Mouse (Mus musculus) thymus, adult 2 months (tissue): Measurements from ENCODE around the gene Creb5. TPM values are rescaled to one million over a fixed set of nuclear protein-coding genes. Genes with fewer than 3 reads are reported as not detected.

ENCODE experiments used
- DNase-seq: peaks from one replicate; pipeline ENCODE4 v3.0.0; 2021
- H3K27ac ChIP-seq: fragments of 200-500 bp; 2 replicates; pipeline ENCODE4 v1.5.1; 2012; ENCODE audit warnings: low read length, control low read depth; ENCODE audit not compliant: control insufficient read depth, insufficient read depth
- H3K27me3 ChIP-seq: fragments of 200-500 bp; 2 replicates; pipeline ENCODE4 v1.6.1; 2012; ENCODE audit warnings: mild to moderate bottlenecking, low read length, moderate library complexity, mixed read lengths; ENCODE audit not compliant: control insufficient read depth, insufficient read depth
- H3K36me3 ChIP-seq: fragments of 200-500 bp; 2 replicates; pipeline ENCODE4 v1.6.1; 2012; ENCODE audit warnings: mild to moderate bottlenecking, low read length, moderate library complexity; ENCODE audit not compliant: control insufficient read depth, insufficient read depth
- H3K4me1 ChIP-seq: fragments of 200-500 bp; replicated peaks from 2 replicates; pipeline ENCODE4 v1.6.1; 2012; ENCODE audit warnings: low read length; ENCODE audit not compliant: control insufficient read depth, insufficient read depth
- H3K4me3 ChIP-seq: fragments of 200-500 bp; 2 replicates; pipeline ENCODE4 v1.5.1; 2012; ENCODE audit warnings: mild to moderate bottlenecking, low read length, control low read depth, moderate library complexity; ENCODE audit not compliant: control insufficient read depth, insufficient read depth
- CTCF ChIP-seq: fragments of 200-500 bp; IDR thresholded peaks from 2 replicates; pipeline ENCODE4 v1.5.1; 2012; ENCODE audit warnings: mild to moderate bottlenecking, control low read depth, low read length, moderate library complexity, borderline replicate concordance; ENCODE audit not compliant: control insufficient read depth, poor library complexity, insufficient read depth; ENCODE audit errors: extremely low read depth
- POLR2A ChIP-seq: fragments of 200-500 bp; IDR thresholded peaks from 2 replicates; pipeline ENCODE4 v1.6.1; 2012; ENCODE audit warnings: mild to moderate bottlenecking, low read length, control low read depth, moderate library complexity; ENCODE audit not compliant: control insufficient read depth, poor library complexity, insufficient read depth; ENCODE audit errors: extremely low read depth
- WGBS: fragments of 180-500 bp; shearing (Covaris S2); methylation state at CpG from one replicate; pipeline ENCODE4 v1.1.7; 2018; 5-methylcytosine and 5-hydroxymethylcytosine counted together
- polyA plus RNA-seq: library from polyadenylated mRNA; depleted of rRNA; stranded (reverse); fragments of >200 nt; gene quantifications from 2 replicates; pipeline ENCODE4 v1.2.3, GENCODE M21; 2012

Creb5 gene
- polyA plus RNA-seq, 1 experiment, result 0.96 TPM

DNA sequence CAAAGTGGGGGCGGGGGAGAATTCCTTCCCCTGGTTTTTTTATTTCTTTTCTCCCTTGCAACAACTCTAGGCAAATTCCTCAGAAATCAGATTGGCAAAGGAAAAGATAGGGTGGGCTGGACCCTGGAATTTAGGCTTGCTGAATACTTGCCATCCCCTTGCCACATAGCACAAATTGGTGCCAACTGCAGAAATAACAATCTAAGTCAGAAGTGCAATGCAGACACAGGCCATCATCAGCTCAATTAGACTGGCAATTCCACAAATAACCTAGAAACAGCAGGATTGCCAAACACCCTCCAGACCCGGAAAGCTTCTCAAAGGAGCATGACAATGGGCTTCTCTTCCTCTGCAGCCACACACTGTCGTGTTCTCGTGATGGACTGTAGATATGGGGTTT lies 15.4 kb upstream of the Creb5 start:
- WGBS, result 85% methylated on average over 4 of the region's 4 CpGs
- H3K4me3 ChIP-seq, result no peak overlapping the region
- TF ChIP-seq CTCF (no peak), POLR2A (no peak)
- no peaks in the 10 kb centered on the region for H3K4me1 ChIP-seq
- H3K27me3 ChIP-seq, result no peaks in the 10 kb centered on the region
- no peak for DNase-seq
- no peak overlapping the region for H3K27ac ChIP-seq
- no peaks in the 10 kb centered on the region for H3K36me3 ChIP-seq

DNA sequence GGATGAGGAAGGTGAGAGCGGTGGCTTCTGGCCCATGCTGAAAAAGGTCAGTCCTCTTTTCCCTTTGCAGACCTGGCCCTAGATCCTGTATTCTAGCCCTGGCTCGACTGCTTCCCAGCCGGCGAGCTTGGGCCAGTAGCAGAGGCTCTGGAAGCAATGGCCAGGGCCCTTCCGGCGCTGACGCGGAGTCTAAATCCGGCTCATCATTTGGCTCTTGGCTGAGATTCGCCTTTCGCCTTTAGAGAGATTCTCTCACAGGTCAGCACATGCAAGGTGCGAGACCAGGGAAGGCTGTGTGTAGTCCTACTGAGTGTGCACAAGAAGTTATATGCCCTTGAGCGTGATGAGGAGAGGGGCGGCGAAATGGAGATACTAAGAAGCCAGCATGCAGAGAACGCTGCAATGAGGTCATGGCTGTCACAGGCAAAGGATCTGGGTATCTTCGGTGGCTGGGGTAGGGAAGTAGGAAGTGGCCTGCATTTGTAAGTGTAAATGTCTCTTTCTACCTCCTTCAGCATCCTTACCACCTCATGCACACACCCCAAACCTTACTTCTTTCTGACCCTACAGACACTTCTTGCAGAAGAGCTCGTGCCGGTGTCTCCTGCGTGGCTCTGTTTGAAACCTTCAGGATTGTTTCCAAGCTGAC lies 557 bp upstream of the Creb5 start:
- 24% methylated on average over 20 of the region's 20 CpGs for WGBS
- DNase-seq, result no peak
- Histone ChIP-seq H3K36me3 (no peaks in the 10 kb centered on the region), H3K27me3 (peaks cover 26% of the 10 kb centered on the region), H3K27ac (no peak overlapping the region), H3K4me3 (peak overlapping the region; percentile 10), H3K4me1 (peaks cover 10% of the 10 kb centered on the region)
- no peak for TF ChIP-seq CTCF
- no peak for TF ChIP-seq POLR2A

DNA sequence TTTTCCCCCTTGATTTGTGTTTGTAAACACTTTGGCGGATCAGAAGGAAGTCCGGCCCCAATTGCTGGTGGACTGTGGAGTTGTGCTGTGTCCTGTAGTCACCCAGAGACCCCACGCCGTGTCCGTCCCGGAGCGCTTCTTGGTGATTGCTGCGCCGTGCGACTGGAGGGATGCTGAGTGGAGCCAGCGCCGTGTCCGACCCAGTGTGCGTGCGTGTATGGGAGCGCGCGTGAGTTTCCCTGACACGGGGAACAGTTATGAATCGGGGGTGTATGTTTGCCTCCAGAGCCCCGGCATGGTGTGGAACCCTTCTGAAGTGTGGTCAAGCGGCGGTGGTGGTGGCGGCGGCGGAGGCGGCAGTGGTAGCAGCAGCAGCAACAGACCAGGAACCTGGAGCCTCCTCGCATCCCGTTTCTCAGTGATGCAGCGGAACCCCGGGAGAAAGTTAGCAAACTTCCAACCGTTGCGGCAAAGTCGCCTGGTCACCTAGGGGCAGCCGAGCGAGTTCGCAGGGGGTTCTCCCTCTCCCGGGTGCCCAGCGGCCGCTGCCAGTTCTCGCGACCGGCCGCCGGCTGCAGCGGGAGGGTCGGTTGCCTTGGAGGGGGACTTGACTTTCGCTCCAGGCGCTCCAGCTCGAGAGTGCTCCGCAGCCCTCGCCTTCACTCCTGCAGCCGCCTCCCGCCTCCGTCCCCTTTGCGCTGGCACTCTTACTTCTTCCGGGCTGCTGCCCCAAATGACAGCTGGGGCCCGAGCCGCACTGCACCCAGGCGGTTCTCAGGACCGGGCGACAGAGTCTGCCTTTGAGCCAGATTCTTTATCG lies 702 bp downstream of the Creb5 start:
- Histone ChIP-seq H3K36me3 (no peaks in the 10 kb centered on the region), H3K4me1 (peaks cover 10% of the 10 kb centered on the region), H3K27me3 (peaks cover 26% of the 10 kb centered on the region), H3K27ac (no peak overlapping the region), H3K4me3 (peak overlapping the region; percentile 10)
- peak; percentile 16 for DNase-seq
- WGBS, result 1% methylated on average over 63 of the region's 63 CpGs
- TF ChIP-seq POLR2A, result no peak
- TF ChIP-seq CTCF, result no peak

DNA sequence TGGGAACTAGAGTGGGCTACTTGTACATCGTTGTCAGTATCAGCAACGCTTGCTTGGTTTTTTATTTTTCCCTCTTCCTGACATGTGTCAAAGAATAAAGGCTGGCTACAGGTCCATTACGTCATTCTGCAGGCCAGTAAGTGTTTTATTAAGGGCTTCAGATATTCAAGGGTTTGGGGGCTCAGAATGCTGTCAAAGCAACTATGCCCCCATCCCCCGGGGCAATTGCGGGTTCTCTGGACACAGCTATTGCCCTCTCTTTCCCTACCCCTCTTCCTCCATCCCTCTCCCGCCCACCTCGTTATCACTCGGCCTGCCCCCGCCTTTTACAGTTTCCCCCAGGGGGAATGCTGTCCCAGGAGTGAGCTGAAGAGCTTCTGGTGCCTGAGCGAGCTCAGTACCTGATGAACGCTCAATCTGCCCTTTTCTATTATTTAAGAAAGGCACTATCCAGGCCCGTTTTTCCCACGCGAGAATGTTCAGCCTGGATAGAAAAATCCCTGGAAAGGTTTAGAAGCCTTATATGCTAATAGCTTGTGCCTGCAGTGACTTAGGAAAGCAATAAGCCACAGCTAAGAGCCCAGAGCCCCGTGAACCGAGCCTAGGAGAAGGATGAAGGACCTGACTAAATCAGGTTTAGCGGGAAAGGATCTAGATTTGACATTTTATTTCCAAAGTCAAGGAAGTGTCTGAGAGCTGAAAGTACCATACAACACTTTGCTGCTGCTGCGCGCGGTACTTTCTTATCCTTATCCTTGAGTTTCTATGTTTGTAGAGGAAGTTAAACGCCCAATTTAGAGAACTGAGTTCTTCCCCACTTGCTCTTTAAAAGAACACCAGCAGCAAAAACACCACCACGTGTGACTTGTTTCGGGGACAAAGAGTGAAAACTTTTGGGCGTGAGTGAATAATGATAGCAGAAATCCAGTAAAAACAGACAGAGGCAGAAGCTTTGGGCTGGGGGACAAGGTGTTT lies 1.8 kb downstream of the Creb5 start:
- Histone ChIP-seq H3K4me3 (no peak overlapping the region), H3K36me3 (no peaks in the 10 kb centered on the region), H3K4me1 (peaks cover 10% of the 10 kb centered on the region), H3K27me3 (peaks cover 26% of the 10 kb centered on the region), H3K27ac (no peak overlapping the region)
- DNase-seq, result no peak
- TF ChIP-seq CTCF (no peak), POLR2A (no peak)
- WGBS, result 9% methylated on average over 24 of the region's 24 CpGs

DNA sequence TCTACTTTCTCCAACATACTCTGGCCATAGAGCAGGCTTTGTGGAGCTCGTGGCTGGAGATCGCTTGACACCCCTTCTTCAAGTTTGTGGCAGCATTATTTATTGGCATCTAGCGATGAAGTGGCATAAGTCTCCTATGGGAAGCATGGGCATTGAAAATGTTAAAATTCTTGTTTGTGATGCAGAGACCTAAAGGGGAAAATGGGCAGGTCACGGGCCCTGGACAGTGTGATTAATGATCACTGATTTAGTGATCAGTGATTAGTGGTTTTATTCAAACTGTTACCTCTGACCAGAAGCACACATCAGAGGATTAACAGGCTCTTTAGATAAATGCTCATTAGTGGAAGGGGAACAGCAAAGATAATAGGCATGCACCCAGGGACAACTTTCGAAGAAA lies 2.6 kb downstream of the Creb5 start:
- H3K27me3 ChIP-seq, result peaks cover 26% of the 10 kb centered on the region
- WGBS, result 38% methylated on average over 5 of the region's 5 CpGs
- H3K4me1 ChIP-seq, result peaks cover 10% of the 10 kb centered on the region
- H3K4me3 ChIP-seq, result no peak overlapping the region
- TF ChIP-seq CTCF, result no peak
- TF ChIP-seq POLR2A, result no peak
- no peaks in the 10 kb centered on the region for H3K36me3 ChIP-seq
- no peak overlapping the region for H3K27ac ChIP-seq
- no peak for DNase-seq

DNA sequence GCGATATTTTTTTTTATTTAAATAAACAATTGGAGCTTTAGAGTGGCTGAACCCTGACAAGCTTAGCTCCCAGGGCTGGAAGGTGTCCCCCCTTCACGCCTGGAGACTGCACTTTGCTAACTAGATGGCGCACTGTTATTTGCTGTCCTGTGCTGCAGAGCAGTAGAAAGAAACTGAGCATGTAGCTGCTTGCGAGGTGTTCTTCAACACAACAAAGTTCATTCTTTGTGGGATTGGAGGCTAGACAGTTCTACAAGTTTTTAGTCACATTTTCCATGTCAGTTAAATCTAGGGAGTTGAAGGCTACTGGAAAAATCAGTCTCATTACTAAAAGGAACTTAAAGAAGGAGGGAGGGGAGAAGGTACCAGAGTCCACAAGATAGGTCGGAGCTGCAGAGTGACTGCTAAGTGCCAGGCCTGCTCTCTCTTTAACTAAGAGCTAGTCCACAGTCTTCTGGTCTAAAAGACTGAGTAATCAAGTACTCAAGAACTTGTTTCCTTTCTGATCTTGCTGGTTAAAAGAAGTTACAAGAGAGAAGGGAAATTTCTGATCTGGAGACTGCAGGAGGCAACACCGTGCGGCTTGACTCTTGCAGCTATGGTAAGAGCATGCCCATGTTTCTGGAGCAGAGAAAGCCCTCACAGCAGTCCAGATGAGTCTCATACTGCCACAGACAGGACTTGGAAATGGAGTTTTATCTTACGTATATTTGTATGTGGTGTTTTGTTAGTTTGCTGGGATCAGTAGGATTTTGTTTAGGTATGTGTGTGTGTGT lies 3.3 kb downstream of the Creb5 start:
- Histone ChIP-seq H3K27me3 (peaks cover 26% of the 10 kb centered on the region), H3K27ac (no peak overlapping the region), H3K36me3 (no peaks in the 10 kb centered on the region), H3K4me3 (no peak overlapping the region), H3K4me1 (peaks cover 10% of the 10 kb centered on the region)
- 61% methylated on average over 8 of the region's 8 CpGs for WGBS
- no peak for DNase-seq
- TF ChIP-seq CTCF (no peak), POLR2A (no peak)
